Mouse (Mus musculus) gastrocnemius, postnatal 25 days (tissue): Measurements from ENCODE around the gene 1700093K21Rik. TPM values are rescaled to one million over a fixed set of nuclear protein-coding genes. Genes with fewer than 3 reads are reported as not detected.
A peak's percentile ranks its signal among the peaks of the same experiment; 100 is the strongest.
"Not testable (repeated sequence)": the region's sequence is repeated elsewhere in the genome, so short reads cannot be mapped to it uniquely, and the experiment has no call there.

ENCODE experiments used
- DNase-seq: peaks from one replicate; pipeline ENCODE4 v3.0.0; 2022
- long read RNA-seq, 2 experiments: library from polyadenylated mRNA; stranded (forward); transcript quantifications; one replicate each; pipeline ENCODE4 v2.0.0; 2021
- microRNA-seq, 2 experiments: library from miRNA; unstranded; fragments of <30 nt; microRNA quantifications; one replicate each; pipeline ENCODE4 v1.2.0; 2021; ENCODE audit warnings: borderline replicate concordance in 2 of 2
- total RNA-seq, 2 experiments: library from RNA; stranded (reverse); gene quantifications; 1 replicate in 1 of 2; 2 replicates in 1 of 2; pipeline ENCODE4 v1.2.3; 2021

Gene 1700093K21Rik
- total RNA-seq: not detected
- long read RNA-seq, experiment 1: 0 reads
- long read RNA-seq, experiment 2: 0 reads

GRCm38 (mm10) chr11:23520473-23521205 is at the start of gene 1700093K21Rik:
Gene 1700093K21Rik, minus strand, starts transcription at chr11:23521155.
- DNase-seq: no peak

GRCm38 (mm10) chr11:23570130-23570529 is 49.2 kb upstream of the 1700093K21Rik start:
- no peak for DNase-seq

GRCm38 (mm10) chr11:23565761-23566160 is 44.8 kb upstream of the 1700093K21Rik start:
- peak; percentile 25 for DNase-seq

- DNase-seq: no peak
Observed at GRCm38 (mm10) chr11:23557039-23557630, 36.2 kb upstream of the 1700093K21Rik start.

- DNase-seq: no peak
Observed at GRCm38 (mm10) chr11:23537446-23537845, 16.5 kb upstream of the 1700093K21Rik start.

- DNase-seq: no peak
Observed at GRCm38 (mm10) chr11:23518981-23519380, 2.0 kb downstream of the 1700093K21Rik start.

- no peak for DNase-seq
Observed at GRCm38 (mm10) chr11:23515315-23515714, 5.6 kb downstream of the 1700093K21Rik start.

GRCm38 (mm10) chr11:23514785-23515184 is 6.2 kb downstream of the 1700093K21Rik start:
- DNase-seq: not testable (repeated sequence)

GRCm38 (mm10) chr11:23504801-23505200 is 16.2 kb downstream of the 1700093K21Rik start:
- not testable (repeated sequence) for DNase-seq

- no peak for DNase-seq
Observed at GRCm38 (mm10) chr11:23498609-23499008, 22.3 kb downstream of the 1700093K21Rik start.

- DNase-seq: peak; percentile 98
Observed at GRCm38 (mm10) chr11:23497718-23498509, 23.0 kb downstream of the 1700093K21Rik start, which contains the start of gene Ahsa2. Gene Ahsa2, minus strand, starts transcription at chr11:23498030.

- DNase-seq: no peak
Observed at GRCm38 (mm10) chr11:23497335-23497717, 23.6 kb downstream of the 1700093K21Rik start.

- DNase-seq: no peak
Observed at GRCm38 (mm10) chr11:23496661-23497060, 24.3 kb downstream of the 1700093K21Rik start.

- no peak for DNase-seq
Observed at GRCm38 (mm10) chr11:23495231-23495630, 25.7 kb downstream of the 1700093K21Rik start.

- no peak for DNase-seq
Observed at GRCm38 (mm10) chr11:23492048-23492790, 28.7 kb downstream of the 1700093K21Rik start.

GRCm38 (mm10) chr11:23489955-23490354 is 31.0 kb downstream of the 1700093K21Rik start:
- no peak for DNase-seq

Small RNAs within 50 kb of the gene (microRNA-seq; reads per million reads assigned to microRNA genes)
- 0 reads per million in 2 experiments for gene Gm47279

Other genes with a start within 250 kb of the 1700093K21Rik start
- 10 to 100 TPM; 30.2 to 35.4 TPM for gene Usp34, start 214.3 kb downstream of the 1700093K21Rik start, total RNA-seq
- 10 to 100 TPM; 31.7 to 41.4 TPM for gene Ahsa2, start 23.1 kb downstream of the 1700093K21Rik start, total RNA-seq
- gene 0610010F05Rik, start 112.5 kb upstream of the 1700093K21Rik start, total RNA-seq: 10 to 100 TPM; 11.7 to 13.2 TPM
- 10 to 100 TPM; 11.0 to 13.9 TPM for gene Pus10, start 144.5 kb upstream of the 1700093K21Rik start, total RNA-seq
- 10 to 100 TPM; 15.3 to 19.2 TPM for gene Pex13, start 144.8 kb upstream of the 1700093K21Rik start, total RNA-seq
- gene Rel, start 249.8 kb upstream of the 1700093K21Rik start, total RNA-seq: 1 to 10 TPM; 2.2 to 2.5 TPM